Mouse (Mus musculus): ENCODE measurements at regions not wholly inside any gene's neighbourhood (a gene's known extent, or its start where the extent isn't known, plus 50 kb on each side); places are given as distances from the start of the nearest gene placed in this dataset.

- no peak for DNase-seq (ENCODE audit: extremely low spot score, low read depth, low spot score)
Measured at GRCm38 (mm10) chr14:25166217-25166616, 292.8 kb upstream of the Zmiz1 start.

- no peak for DNase-seq (ENCODE audit: extremely low spot score, low read depth, low spot score)
Measured at GRCm38 (mm10) chr14:25167604-25168003, 291.4 kb upstream of the Zmiz1 start.

GRCm38 (mm10) chr14:25168310-25168709 is 290.7 kb upstream of the Zmiz1 start:
- no peak for DNase-seq (ENCODE audit: extremely low spot score, low read depth, low spot score)

GRCm38 (mm10) chr14:25173281-25173680 is 285.7 kb upstream of the Zmiz1 start:
- no peak for DNase-seq (ENCODE audit: extremely low spot score, low read depth, low spot score)

- DNase-seq (ENCODE audit: extremely low spot score, low read depth, low spot score) = no peak
Measured at GRCm38 (mm10) chr14:25173873-25174272, 285.1 kb upstream of the Zmiz1 start.

- no peak for DNase-seq (ENCODE audit: extremely low spot score, low read depth, low spot score)
Measured at GRCm38 (mm10) chr14:25174402-25174801, 284.6 kb upstream of the Zmiz1 start.

GRCm38 (mm10) chr14:25176206-25176605 is 282.8 kb upstream of the Zmiz1 start:
- no peak for DNase-seq (ENCODE audit: extremely low spot score, low read depth, low spot score)

- no peak for DNase-seq (ENCODE audit: extremely low spot score, low read depth, low spot score)
Measured at GRCm38 (mm10) chr14:25180126-25180525, 278.9 kb upstream of the Zmiz1 start.

GRCm38 (mm10) chr14:25181406-25181805 is 277.6 kb upstream of the Zmiz1 start:
- no peak for DNase-seq (ENCODE audit: extremely low spot score, low read depth, low spot score)

GRCm38 (mm10) chr14:25184042-25184441 is 274.9 kb upstream of the Zmiz1 start:
- no peak for DNase-seq (ENCODE audit: extremely low spot score, low read depth, low spot score)

GRCm38 (mm10) chr14:25184875-25185274 is 274.1 kb upstream of the Zmiz1 start:
- DNase-seq (ENCODE audit: extremely low spot score, low read depth, low spot score) = no peak

- no peak for DNase-seq (ENCODE audit: extremely low spot score, low read depth, low spot score)
Measured at GRCm38 (mm10) chr14:25185556-25185958, 273.4 kb upstream of the Zmiz1 start.

GRCm38 (mm10) chr14:25185959-25186771 is 272.8 kb upstream of the Zmiz1 start:
- no peak for DNase-seq (ENCODE audit: extremely low spot score, low read depth, low spot score)

GRCm38 (mm10) chr14:25187715-25188114 is 271.3 kb upstream of the Zmiz1 start:
- DNase-seq (ENCODE audit: extremely low spot score, low read depth, low spot score) = no peak

- DNase-seq (ENCODE audit: extremely low spot score, low read depth, low spot score) = no peak
Measured at GRCm38 (mm10) chr14:25189256-25189655, 269.7 kb upstream of the Zmiz1 start.

GRCm38 (mm10) chr14:25190680-25191270 is 268.2 kb upstream of the Zmiz1 start:
- no peak for DNase-seq (ENCODE audit: extremely low spot score, low read depth, low spot score)

GRCm38 (mm10) chr14:25196820-25197219 is 262.2 kb upstream of the Zmiz1 start:
- DNase-seq (ENCODE audit: extremely low spot score, low read depth, low spot score) = no peak

- DNase-seq (ENCODE audit: extremely low spot score, low read depth, low spot score) = no peak
Measured at GRCm38 (mm10) chr14:25199900-25200299, 259.1 kb upstream of the Zmiz1 start.

GRCm38 (mm10) chr14:25200656-25201179 is 258.3 kb upstream of the Zmiz1 start:
- DNase-seq (ENCODE audit: extremely low spot score, low read depth, low spot score) = no peak

GRCm38 (mm10) chr14:25202312-25202711 is 256.7 kb upstream of the Zmiz1 start:
- no peak for DNase-seq (ENCODE audit: extremely low spot score, low read depth, low spot score)

GRCm38 (mm10) chr14:25204091-25204490 is 254.9 kb upstream of the Zmiz1 start:
- DNase-seq (ENCODE audit: extremely low spot score, low read depth, low spot score) = no peak

GRCm38 (mm10) chr14:25206855-25207254 is 252.1 kb upstream of the Zmiz1 start:
- no peak for DNase-seq (ENCODE audit: extremely low spot score, low read depth, low spot score)
